Mouse (Mus musculus) colon, adult 2 months (tissue): ENCODE measurements around the gene Neurl1b. TPM values are rescaled to one million over a fixed set of nuclear protein-coding genes. Genes with fewer than 3 reads are reported as not detected.

Experiments
- polyA plus RNA-seq: library from polyadenylated mRNA; depleted of rRNA; stranded (reverse); fragments of >200 nt; gene quantifications from 2 replicates; pipeline ENCODE4 v1.2.3, GENCODE M21; 2012; rRNA removed

Gene Neurl1b
- polyA plus RNA-seq, result 130 and 139 TPM in 2 replicates

DNA sequence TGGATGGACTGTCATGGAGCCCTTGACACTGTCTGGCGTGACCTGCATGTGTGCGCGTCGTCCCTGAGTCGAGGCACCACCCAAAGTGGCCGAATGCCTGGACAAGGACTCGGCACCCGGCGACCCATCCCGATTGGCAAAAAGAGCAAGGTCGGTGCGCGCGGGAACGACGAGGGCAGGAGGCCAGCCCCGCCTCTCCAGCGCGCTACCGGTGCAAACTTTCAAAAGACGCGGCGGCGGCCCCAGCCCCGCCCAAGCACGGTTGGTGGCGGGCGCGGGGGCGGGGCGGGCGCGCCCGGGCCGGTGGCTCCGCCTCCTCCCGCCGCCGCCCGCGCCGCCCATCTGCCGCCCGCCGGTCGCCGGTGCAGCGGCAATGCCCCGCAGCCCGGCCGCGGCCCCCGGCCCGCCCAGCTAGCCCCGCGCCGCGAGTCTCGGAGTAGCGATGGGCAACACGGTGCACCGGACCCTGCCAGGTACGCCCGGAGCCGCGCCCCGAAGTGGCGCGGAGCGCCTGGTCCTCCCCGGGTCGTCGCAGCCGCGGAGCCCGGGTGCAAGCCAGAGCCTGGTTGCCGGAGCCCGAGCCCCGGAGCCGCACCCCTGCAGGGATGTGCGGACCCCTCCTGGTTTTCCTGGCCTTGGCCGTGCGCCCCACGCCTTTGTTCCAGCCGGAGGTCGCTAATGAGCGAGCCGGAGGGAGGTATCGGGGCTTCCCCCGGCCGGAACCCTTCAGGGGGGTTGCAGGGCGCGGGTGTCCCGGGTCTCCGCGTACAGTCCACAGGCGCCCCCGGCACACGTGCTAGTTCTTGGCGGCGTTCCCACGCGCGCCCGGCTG, at the start of gene Neurl1b:
Gene Neurl1b (plus strand): TSS at position 307 of the 832 bp plus-strand sequence.

Other genes with a start within 250 kb of the Neurl1b start
- gene Pdia2, start 215.7 kb upstream of the Neurl1b start, polyA plus RNA-seq, result 23.2 TPM in 1 of 2 replicates, not detected in the other
- gene Rgs11, start 211.9 kb upstream of the Neurl1b start, polyA plus RNA-seq, result 21.4 and 22.3 TPM in 2 replicates
- 3.7 and 8.9 TPM in 2 replicates for gene Arhgdig, start 207.0 kb upstream of the Neurl1b start, polyA plus RNA-seq
- gene Fam234a, start 170.6 kb upstream of the Neurl1b start, polyA plus RNA-seq, result 210 and 239 TPM in 2 replicates
- 13.9 and 19.6 TPM in 2 replicates for gene Luc7l, start 161.9 kb upstream of the Neurl1b start, polyA plus RNA-seq
- 136 and 165 TPM in 2 replicates for gene Ergic1, start 146.7 kb downstream of the Neurl1b start, polyA plus RNA-seq
- gene Dusp1, start 147.3 kb downstream of the Neurl1b start, polyA plus RNA-seq, result 60.7 and 68.1 TPM in 2 replicates
- 129 and 201 TPM in 2 replicates for gene Atp6v0e, start 248.4 kb downstream of the Neurl1b start, polyA plus RNA-seq